Mouse (Mus musculus): Measurements from ENCODE around the gene Fzd2. TPM values are rescaled to one million over a fixed set of nuclear protein-coding genes. Genes with fewer than 3 reads are reported as not detected.
A peak's percentile ranks its signal among the peaks of the same experiment; 100 is the strongest.
"Not testable (repeated sequence)": the region's sequence is repeated elsewhere in the genome, so short reads cannot be mapped to it uniquely, and the experiment has no call there.

Gene Fzd2
- total RNA-seq, 2 experiments from 2014 or later: 9.3 to 10.2 TPM

GRCm38 (mm10) chr11:102580034-102580330, 24.2 kb upstream of the Fzd2 start:
- DNase-seq (ENCODE audit: low spot score in 2 of 2): no peak

DNA sequence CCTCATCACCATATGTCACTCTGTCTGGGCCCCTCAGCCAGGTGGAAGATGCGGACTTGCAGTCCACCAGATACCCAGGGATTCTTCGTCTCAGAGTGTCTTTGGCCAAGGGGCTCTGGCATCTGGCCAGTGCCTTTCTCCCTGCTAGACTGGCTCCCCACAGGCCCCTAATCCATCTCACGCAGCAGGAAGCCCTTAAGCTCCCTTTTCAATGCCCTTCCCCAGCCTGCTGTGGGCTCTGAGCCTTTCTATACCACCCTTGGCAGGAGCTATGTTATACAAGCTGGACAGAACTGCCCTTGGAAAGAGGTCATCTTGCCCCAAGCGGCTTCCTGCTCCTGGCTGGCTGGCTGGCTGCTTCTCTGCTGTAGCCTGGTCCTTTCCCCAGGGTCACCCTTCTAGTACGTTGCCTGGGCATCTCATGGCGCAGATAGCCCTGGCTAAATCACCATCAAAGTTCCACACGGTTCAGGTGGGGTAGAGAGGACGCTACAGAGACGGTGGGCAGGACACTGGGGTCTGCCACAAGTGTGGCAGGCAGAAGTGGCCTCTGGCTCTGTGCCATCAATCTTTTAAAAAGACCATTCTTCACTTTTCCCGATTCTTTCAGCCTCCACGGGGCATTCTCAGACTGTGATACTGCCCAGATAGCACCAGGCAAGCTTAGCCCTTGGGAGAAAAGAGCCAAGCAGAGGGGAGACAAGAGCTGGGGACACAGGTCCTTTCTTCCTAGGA, 22.7 kb upstream of the Fzd2 start:
- DNase-seq (ENCODE audit: low spot score in 2 of 2): peak in 1 of 2 experiments; percentile 21

- no peak for DNase-seq (ENCODE audit: low spot score in 2 of 2)
These were observed 22.1 kb upstream of the Fzd2 start for GRCm38 (mm10) chr11:102582016-102582610.

DNA sequence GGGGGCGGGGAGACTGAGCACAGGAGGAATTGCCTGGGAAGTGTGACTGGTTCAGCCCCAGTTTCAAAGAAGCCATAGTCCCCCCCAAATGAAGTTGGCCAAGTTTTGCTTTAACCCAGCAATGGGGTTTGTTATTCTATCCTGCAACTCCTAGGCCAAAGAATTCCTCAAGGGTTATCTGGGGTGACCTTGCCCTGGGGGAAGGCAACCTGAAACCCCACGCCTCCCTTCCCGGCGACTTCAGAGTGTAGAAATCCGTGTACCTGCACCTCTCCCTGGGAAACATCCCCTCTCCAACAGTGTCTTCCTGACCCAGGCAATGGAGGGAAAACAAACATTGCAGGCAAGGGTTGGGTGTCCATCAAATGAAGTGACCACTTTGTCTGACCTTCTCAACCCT, 21.5 kb upstream of the Fzd2 start:
- no peak for DNase-seq (ENCODE audit: low spot score in 2 of 2)

DNA sequence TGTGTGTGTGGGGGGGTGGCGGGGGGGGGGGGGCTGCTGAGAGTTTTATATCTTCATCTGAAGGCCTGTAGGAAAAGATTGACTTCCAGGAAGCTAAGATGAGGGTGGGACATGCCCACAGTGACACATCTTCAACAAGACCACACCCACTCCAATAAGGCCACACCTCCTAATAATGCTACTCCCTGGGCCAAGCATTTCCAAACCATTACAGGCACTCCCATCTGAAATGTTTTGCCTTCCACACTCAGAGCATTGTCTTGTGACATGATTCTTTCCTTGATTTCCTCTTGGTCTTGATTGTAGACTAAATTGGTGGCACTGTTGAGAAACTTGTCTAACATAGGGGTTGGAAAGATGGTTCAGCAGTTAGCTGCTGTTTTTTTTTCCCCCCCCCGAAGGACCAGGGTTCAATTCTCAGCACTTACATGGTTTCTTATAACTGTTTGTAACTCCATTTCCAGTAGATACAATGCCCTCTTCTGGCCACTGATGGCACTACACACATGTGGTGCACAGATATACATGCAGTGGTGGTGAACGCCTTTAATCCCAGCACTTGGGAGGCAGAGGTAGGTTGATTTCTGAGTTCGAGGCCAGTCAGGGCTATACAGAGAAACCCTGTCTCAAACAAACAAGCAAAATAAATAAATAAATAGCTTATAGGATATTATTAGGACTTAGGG, 17.6 kb upstream of the Fzd2 start:
- DNase-seq (ENCODE audit: low spot score in 2 of 2): no peak

DNA sequence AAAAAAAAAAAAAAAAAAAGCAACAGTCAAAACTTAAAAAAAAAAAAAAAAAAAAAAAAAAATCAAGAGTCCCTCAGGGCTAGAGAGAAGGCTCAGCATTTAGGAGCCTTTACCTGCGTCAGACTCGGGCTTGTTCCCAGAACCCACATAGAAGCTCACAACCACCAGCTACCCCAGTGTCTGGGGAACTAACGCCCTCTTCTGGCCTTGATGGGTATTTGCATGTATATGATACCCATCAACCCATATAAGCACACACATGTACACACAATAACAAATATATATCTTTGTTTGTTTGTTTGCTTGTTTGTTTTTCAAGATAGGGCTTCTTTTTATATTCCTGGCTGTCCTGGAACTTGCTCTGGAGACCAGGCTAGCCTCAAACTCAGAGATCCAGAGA, 16.6 kb upstream of the Fzd2 start:
- no peak for DNase-seq (ENCODE audit: low spot score in 2 of 2)

DNA sequence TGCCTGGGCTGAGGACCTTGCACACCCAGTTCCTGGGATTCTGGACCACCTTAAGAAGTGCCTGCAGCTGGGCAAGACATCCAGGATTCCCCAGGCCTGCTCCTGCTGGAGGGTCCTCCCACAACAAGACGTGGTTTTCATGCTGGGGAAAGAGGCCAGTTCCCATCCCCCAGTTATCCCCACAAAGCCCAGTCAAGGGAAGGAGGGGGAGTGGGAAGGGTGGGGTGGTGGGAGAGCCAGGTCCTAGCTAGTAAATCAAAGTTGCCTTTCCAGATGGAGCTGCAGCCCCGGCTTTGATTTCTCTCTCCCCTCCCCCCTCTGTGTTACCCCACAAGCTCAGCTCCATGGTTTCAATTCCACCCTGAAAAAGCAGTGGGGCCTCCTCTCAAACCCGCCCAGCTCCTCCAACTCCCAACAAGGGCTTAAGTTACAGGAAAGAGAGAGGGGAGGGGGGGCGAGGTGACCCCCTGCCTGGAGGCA, 8.8 kb upstream of the Fzd2 start:
- no peak for DNase-seq (ENCODE audit: low spot score in 2 of 2)

DNA sequence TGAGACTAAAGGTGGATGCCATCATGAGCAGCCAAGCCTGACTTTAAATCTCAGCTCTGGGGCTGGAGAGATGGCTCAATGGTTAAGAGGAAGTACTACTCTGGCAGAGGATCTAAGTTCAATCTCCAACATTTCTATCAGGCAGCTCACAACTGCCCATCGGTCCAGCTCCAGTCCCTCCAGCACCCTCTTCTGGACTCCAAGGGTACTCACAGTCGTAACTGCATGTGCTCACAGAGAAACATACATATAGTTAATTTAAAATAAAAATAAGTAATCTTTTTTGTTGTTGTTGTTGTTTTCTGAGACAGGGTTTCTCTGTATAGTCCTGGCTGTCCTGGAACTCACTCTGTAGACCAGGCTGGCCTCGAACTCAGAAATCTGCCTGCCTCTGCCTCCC, 4.3 kb upstream of the Fzd2 start:
- DNase-seq (ENCODE audit: low spot score in 2 of 2): no peak

- no peak for DNase-seq (ENCODE audit: low spot score in 2 of 2)
These were observed 1.2 kb upstream of the Fzd2 start for GRCm38 (mm10) chr11:102602816-102603495.

- DNase-seq (ENCODE audit: low spot score in 2 of 2): peak in 1 of 2 experiments; percentile 51
These were observed 723 bp upstream of the Fzd2 start for GRCm38 (mm10) chr11:102603496-102603850.

GRCm38 (mm10) chr11:102604777-102605552, 769 bp downstream of the Fzd2 start:
- peak; percentile 43 to 54 for DNase-seq (ENCODE audit: low spot score in 2 of 2)

DNA sequence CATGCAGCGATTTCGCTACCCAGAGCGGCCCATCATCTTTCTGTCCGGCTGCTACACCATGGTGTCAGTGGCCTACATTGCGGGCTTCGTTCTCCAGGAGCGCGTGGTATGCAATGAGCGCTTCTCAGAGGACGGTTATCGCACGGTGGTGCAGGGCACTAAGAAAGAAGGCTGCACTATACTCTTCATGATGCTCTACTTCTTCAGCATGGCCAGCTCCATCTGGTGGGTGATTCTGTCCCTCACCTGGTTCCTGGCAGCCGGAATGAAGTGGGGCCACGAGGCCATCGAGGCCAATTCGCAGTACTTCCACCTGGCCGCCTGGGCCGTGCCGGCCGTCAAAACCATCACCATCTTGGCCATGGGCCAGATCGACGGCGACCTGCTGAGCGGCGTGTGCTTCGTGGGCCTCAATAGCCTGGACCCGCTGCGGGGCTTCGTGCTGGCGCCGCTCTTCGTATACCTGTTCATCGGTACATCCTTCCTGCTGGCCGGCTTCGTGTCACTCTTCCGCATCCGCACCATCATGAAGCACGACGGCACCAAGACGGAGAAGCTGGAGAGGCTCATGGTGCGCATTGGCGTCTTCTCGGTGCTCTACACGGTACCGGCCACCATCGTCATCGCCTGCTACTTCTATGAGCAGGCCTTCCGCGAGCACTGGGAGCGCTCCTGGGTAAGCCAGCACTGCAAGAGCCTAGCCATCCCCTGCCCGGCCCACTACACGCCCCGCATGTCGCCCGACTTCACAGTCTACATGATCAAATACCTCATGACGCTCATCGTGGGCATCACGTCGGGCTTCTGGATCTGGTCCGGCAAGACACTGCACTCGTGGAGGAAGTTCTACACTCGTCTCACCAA, 1.6 kb downstream of the Fzd2 start:
- DNase-seq (ENCODE audit: low spot score in 2 of 2): peak; percentile 28 to 31

DNA sequence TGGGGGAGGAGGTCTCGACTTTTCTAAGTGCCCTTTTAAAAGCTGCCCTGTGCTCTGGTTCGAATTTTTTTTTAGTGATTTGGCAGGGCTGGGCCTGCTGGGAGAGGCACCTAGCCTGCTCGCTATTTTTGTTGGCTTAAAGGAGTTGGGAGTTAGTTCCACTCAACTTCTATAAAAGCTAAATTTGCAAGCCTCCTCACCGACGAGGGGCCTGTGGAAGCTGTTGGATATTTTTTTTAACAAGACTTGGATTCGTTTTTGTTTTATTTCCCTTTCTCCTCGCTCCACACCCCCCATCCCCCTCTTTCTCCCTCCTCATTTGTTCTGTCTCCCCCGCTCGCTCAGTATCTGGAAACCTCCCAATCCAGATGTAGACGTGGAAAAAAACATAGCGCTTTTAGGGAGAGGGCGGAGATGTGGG, 2.6 kb downstream of the Fzd2 start:
- DNase-seq (ENCODE audit: low spot score in 2 of 2): no peak

- DNase-seq (ENCODE audit: low spot score in 2 of 2): not testable (repeated sequence)
These were observed 3.0 kb downstream of the Fzd2 start for GRCm38 (mm10) chr11:102607201-102607600.

DNA sequence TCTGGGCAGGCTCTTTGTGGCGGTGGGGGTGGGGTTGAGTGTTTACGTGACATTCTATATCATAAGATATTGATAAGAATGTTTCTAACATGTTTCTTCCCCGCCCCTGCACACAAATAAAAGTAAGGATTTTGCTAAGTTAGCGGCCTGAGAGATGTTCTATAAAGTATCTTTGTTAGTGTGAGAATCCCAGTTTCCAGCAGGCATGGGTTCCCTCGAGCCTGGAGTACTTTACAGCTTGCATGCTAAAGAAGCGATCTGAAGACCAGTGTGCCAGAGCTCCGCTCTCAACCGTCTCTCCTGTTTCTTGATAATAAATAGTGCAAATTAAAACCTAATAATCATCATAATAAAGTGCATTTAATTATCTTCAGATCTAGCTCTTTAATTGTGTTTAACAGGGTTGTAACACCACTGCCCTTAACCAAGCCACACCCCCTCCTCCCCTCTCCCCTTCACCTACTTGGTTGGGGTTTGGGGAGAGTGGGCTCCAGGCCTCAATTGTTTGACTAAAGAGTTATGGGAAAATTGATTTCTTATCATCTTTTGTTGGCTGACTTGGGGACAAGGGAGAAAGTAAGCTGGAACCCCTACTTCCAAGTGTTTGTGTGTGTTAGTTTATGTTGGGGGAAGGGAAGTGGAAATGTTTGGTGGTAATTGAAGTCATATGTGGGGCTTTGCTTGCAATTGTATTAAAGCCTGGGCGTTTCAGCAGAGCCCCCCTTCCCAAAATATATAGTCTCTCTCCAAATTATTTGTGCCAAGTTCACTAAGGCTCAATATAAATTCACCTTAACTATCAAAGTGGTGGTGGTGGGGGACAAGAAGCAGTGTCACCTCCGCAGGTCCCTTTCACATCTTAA, 3.7 kb downstream of the Fzd2 start:
- no peak for DNase-seq (ENCODE audit: low spot score in 2 of 2)

DNA sequence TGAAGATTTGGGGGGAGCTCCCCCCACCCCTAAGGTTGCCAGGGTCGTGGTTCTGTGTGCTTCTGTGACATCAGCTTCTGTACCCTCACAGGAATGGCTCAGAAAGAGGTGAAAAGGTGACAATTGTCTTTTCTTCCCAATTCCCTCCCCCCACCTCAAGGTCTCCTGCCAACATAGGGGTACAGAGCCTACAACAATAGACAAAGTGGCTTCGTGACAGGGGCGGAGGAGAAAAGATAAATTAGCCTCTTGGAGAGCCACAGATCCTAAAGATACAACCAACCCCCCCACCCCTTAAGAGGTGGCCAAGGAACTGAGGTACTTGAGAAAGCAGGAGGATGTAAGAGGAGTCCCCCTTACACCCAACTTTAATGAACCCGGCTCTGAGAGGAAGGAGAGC, 4.5 kb downstream of the Fzd2 start:
- DNase-seq (ENCODE audit: low spot score in 2 of 2): no peak

- DNase-seq (ENCODE audit: low spot score in 2 of 2): no peak
These were observed 5.3 kb downstream of the Fzd2 start for GRCm38 (mm10) chr11:102609483-102609882.

GRCm38 (mm10) chr11:102610260-102610659, 6.1 kb downstream of the Fzd2 start:
- DNase-seq (ENCODE audit: low spot score in 2 of 2): no peak

- DNase-seq (ENCODE audit: low spot score in 2 of 2): no peak
These were observed 6.6 kb downstream of the Fzd2 start for GRCm38 (mm10) chr11:102610675-102611316.

Measured in layer of hippocampus, postnatal 10 days (tissue).